Mouse (Mus musculus): ENCODE data around the gene Kdm8. TPM values are rescaled to one million over a fixed set of nuclear protein-coding genes. Genes with fewer than 3 reads are reported as not detected.
A peak's percentile ranks its signal among the peaks of the same experiment; 100 is the strongest.

The Kdm8 gene
- polyA plus RNA-seq, 1 experiment from 2014 or later = 8.3 TPM

DNA sequence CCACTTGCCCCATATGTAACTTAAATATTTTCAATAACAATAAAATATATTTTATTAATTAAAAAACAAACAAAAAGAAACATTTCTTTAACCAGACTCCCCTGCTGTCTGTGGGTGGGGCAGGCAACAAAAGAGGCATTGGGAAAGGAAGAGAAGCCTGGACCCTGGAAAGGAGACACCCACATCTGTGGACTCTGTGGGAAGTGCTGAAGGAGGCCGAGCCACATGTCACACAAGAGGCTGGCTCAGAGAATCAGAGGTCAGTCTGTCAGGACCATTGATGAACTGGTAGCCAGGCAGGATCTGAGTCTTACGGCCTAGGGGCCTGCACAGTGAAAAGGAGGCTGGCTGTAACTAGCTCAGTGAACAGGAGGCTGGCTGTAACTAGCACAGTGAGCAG, 17.7 kb downstream of the Kdm8 start:
- no peak overlapping the region for H3K27ac ChIP-seq (replicated peaks)
- ATAC-seq (ENCODE audit: insufficient number of reproducible peaks, low FRiP score, low TSS enrichment, low read depth) = no peak
- no peaks in the 10 kb centered on the region for H3K27me3 ChIP-seq
- no peaks in the 10 kb centered on the region for H3K4me1 ChIP-seq
- peaks cover 34% of the 10 kb centered on the region for H3K36me3 ChIP-seq
- H3K4me3 ChIP-seq (replicated peaks) = no peak overlapping the region
- 52% methylated on average over 2 of the region's 2 CpGs for WGBS
- H3K9ac ChIP-seq = no peak overlapping the region
- H3K4me2 ChIP-seq (replicated peaks) = no peak overlapping the region
- H3K9me3 ChIP-seq (replicated peaks) = no peaks in the 10 kb centered on the region

DNA sequence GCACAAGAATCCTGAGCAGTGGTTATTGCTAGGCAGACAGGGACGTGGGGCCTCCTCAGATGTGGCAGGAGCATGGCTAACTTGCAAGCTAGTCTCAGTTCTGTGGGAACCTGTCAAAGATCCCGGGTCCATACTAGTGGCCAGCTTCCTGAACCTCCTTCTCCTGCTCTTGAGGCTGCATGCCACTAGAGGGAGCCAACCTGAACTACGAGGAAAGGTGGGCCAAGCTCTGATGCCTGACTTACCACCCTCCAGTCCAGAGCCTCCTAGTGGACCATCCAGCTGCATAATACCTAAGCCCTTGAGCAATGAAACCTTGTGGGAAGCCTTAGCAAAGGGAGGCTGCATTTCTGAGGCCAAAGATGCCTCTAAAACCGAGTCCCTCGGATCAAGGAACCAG, 25.5 kb downstream of the Kdm8 start:
- peaks cover 18% of the 10 kb centered on the region for H3K4me1 ChIP-seq
- ATAC-seq (ENCODE audit: insufficient number of reproducible peaks, low FRiP score, low TSS enrichment, low read depth) = no peak

DNA sequence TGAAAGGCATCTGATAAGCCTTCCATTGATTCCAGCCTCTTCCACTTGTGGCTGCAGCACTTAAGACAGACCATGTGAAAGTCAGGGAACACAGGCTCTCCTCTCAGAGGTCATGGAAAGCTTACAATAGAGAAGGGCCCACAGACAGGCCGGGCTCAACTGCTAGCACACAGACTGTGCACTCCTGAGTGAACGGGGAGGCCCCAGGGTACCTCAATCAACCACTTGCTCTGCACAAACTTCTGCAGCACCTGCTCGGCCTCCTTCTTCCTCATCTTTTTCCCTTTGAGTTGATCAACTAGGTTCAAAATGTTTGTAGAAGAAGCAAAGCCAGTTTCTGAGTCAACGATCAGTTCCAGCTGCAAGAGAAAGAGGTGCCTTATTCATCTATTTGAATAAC, 26.4 kb downstream of the Kdm8 start:
- ATAC-seq (ENCODE audit: insufficient number of reproducible peaks, low FRiP score, low TSS enrichment, low read depth) = no peak
- 90% methylated on average over 4 of the region's 4 CpGs for WGBS
- peaks cover 49% of the 10 kb centered on the region for H3K36me3 ChIP-seq
- H3K27ac ChIP-seq (replicated peaks) = no peak overlapping the region
- no peak overlapping the region for H3K9ac ChIP-seq
- H3K27me3 ChIP-seq = no peaks in the 10 kb centered on the region
- H3K4me2 ChIP-seq (replicated peaks) = no peak overlapping the region
- H3K4me1 ChIP-seq = peaks cover 28% of the 10 kb centered on the region
- no peak overlapping the region for H3K4me3 ChIP-seq (replicated peaks)
- H3K9me3 ChIP-seq (replicated peaks) = no peaks in the 10 kb centered on the region

More for the DNA sequence above, 25.5 kb downstream of the Kdm8 start:
- Histone ChIP-seq H3K4me3 (replicated peaks) (no peak overlapping the region), H3K27me3 (no peaks in the 10 kb centered on the region), H3K4me2 (replicated peaks) (no peak overlapping the region), H3K36me3 (peaks cover 59% of the 10 kb centered on the region), H3K9me3 (replicated peaks) (no peaks in the 10 kb centered on the region), H3K27ac (replicated peaks) (no peak overlapping the region), H3K9ac (no peak overlapping the region)
- 30% methylated on average over 5 of the region's 5 CpGs for WGBS

DNA sequence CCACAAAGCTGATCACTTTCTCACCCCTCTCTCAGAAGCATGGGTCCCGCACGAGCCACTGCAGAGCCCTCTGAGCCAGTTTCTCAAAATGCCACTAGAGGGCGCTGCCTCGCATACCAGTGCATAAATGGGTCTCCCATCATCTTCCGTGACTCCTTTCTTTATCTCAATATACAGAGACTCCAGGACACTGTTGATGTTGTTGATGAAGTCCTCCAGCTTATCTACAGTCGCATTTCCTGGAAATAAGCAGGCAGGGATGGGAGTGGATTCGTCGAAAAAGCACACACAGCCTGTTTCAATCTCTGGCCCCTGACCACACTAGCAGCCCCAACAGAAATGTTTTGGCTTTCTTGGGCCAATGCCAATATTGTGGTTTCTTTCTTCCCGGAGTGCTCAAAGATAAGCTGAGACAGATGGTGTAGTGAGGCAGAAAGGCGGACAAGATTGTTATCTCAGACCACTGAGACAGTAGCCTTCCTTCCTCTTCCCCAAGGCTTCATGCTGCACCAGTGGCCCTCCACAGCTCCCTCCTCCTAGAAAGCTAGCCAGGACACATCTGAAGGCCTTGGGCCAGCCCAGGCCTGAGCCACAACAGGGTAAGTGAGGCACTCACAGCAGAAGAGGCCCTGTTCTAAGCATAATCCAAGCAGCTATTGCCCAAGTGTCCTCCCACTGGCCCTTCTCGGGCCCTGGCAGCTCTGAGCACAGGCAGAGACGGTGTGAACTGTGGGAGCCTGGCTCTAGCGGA, 27.7 kb downstream of the Kdm8 start:
- no peaks in the 10 kb centered on the region for H3K9me3 ChIP-seq (replicated peaks)

GRCm38 (mm10) chr7:125474535-125474934, 30.1 kb downstream of the Kdm8 start:
- ATAC-seq (ENCODE audit: insufficient number of reproducible peaks, low FRiP score, low TSS enrichment, low read depth) = no peak
- no peak overlapping the region for H3K4me2 ChIP-seq (replicated peaks)
- peaks cover 24% of the 10 kb centered on the region for H3K36me3 ChIP-seq
- no peak overlapping the region for H3K27ac ChIP-seq (replicated peaks)
- H3K4me3 ChIP-seq (replicated peaks) = no peak overlapping the region
- no peak overlapping the region for H3K9ac ChIP-seq
- no peaks in the 10 kb centered on the region for H3K27me3 ChIP-seq
- peaks cover 32% of the 10 kb centered on the region for H3K4me1 ChIP-seq
- no peaks in the 10 kb centered on the region for H3K9me3 ChIP-seq (replicated peaks)
- 76% methylated on average over 4 of the region's 4 CpGs for WGBS

More for the DNA sequence above, 27.7 kb downstream of the Kdm8 start:
- Histone ChIP-seq H3K27ac (replicated peaks) (peak overlapping the region; percentile 70), H3K4me3 (replicated peaks) (no peak overlapping the region), H3K4me2 (replicated peaks) (0 out of 2 replicates have a peak overlapping the region, but pooled peaks have one; percentile 25), H3K9ac (no peak overlapping the region), H3K36me3 (peaks cover 37% of the 10 kb centered on the region), H3K27me3 (no peaks in the 10 kb centered on the region), H3K4me1 (peaks cover 32% of the 10 kb centered on the region)
- WGBS = 17% methylated on average over 13 of the region's 13 CpGs
- ATAC-seq (ENCODE audit: insufficient number of reproducible peaks, low FRiP score, low TSS enrichment, low read depth) = peak; percentile 55

GRCm38 (mm10) chr7:125475601-125476251, 31.2 kb downstream of the Kdm8 start:
- Histone ChIP-seq H3K4me1 (peaks cover 32% of the 10 kb centered on the region), H3K9me3 (replicated peaks) (no peaks in the 10 kb centered on the region), H3K27me3 (no peaks in the 10 kb centered on the region), H3K4me3 (replicated peaks) (no peak overlapping the region), H3K27ac (replicated peaks) (no peak overlapping the region), H3K9ac (no peak overlapping the region), H3K4me2 (replicated peaks) (no peak overlapping the region), H3K36me3 (peaks cover 22% of the 10 kb centered on the region)
- no peak for ATAC-seq (ENCODE audit: insufficient number of reproducible peaks, low FRiP score, low TSS enrichment, low read depth)
- 45% methylated on average over 11 of the region's 11 CpGs for WGBS

DNA sequence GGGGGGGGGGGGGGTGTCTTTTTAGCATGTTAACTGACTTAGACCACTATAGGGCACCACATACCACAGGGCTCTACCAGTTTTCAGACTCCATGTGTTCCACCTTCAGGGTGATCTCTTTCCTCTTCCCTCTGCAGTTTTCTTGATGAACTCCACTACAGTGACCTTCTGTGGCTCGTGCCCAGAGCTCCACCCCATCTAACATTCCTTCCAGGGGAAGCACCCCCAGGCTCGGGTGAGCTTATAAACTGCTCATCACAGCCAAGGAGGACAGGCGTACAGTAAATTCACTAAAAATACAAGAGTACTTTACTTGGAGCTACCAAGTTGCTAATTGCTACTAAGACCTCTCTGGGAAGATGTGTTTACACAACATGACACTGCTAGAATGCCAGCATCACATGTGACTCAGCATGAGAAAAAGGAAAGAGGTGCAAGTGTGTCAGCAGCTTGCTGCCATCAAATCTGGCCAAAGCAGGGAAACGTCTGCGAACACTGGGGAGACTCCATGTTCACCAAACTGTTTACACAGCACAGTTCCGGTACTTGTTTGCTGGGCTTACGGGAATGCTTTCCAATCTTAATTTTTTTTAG, 34.0 kb downstream of the Kdm8 start:
- no peak overlapping the region for H3K9ac ChIP-seq
- ATAC-seq (ENCODE audit: insufficient number of reproducible peaks, low FRiP score, low TSS enrichment, low read depth) = no peak
- WGBS = 68% methylated on average over 7 of the region's 7 CpGs
- H3K4me3 ChIP-seq (replicated peaks) = no peak overlapping the region
- H3K9me3 ChIP-seq (replicated peaks) = no peaks in the 10 kb centered on the region
- H3K4me1 ChIP-seq = peaks cover 13% of the 10 kb centered on the region
- H3K27me3 ChIP-seq = no peaks in the 10 kb centered on the region
- H3K27ac ChIP-seq (replicated peaks) = no peak overlapping the region
- H3K36me3 ChIP-seq = peaks cover 34% of the 10 kb centered on the region
- no peak overlapping the region for H3K4me2 ChIP-seq (replicated peaks)

DNA sequence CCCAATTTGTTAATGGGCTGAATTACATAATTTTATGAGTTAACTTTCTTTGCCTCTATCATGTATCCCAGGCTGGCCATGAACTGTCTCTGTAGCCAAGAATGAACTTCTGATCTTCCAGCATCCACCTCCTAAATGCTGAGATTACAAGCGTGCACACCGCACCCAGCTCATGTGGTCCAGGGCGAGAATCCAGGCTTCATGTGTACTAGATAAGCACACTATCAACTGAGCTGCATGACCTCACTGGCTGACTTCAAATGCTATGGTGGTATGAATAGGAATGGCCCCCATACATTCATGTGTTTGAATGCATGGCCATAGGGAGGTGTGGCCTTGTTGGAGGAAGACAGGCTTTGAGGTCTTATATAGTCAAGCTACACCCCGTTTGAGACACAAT, 36.0 kb downstream of the Kdm8 start:
- H3K36me3 ChIP-seq = peaks cover 53% of the 10 kb centered on the region

DNA sequence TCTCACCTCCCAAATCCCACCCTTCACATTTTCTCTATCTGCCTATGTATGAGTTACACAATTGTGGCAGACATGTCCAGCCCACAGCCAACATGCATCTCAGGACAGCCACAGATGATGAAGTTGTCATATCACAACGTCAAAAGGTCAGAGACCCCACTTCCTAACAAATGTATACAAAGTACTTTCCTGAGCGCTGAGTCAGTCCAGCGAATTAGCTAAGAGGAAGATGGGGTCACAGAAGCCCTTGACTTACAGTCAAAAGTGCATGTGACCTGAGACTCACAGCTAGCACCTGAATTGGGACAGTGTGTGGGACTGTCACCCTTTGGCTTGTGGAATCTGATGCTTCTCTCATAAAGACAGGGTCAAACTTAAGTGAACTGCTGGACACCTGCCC, 37.9 kb downstream of the Kdm8 start:
- Histone ChIP-seq H3K4me3 (replicated peaks) (no peak overlapping the region), H3K36me3 (peaks cover 61% of the 10 kb centered on the region)
- no peak for ATAC-seq (ENCODE audit: insufficient number of reproducible peaks, low FRiP score, low TSS enrichment, low read depth)

More for the DNA sequence above, 36.0 kb downstream of the Kdm8 start:
- no peak for ATAC-seq (ENCODE audit: insufficient number of reproducible peaks, low FRiP score, low TSS enrichment, low read depth)
- Histone ChIP-seq H3K4me3 (replicated peaks) (no peak overlapping the region), H3K9ac (no peak overlapping the region), H3K27ac (replicated peaks) (no peak overlapping the region), H3K27me3 (no peaks in the 10 kb centered on the region), H3K4me2 (replicated peaks) (no peak overlapping the region), H3K9me3 (replicated peaks) (no peaks in the 10 kb centered on the region), H3K4me1 (peaks cover 8% of the 10 kb centered on the region)
- 98% methylated on average over 4 of the region's 4 CpGs for WGBS

DNA sequence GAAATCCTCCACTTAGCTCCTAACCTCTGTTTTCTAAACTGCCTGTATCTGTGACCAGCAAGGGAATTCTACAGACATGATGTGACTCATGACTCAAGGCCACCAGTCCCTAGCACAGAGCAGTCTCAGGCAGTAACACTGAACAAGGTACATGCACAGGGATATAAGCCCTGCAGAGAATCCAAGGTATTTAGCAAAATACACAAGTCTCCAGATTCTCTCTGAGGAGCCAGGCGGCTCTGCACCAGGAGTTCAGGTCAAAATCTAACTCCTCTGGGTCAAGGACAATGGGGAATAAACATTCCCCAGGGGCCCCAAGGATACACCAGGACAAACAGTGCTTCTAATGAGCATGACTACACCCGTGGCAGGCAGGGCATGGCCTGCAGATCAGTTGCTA, 38.4 kb downstream of the Kdm8 start:
- Histone ChIP-seq H3K27me3 (no peaks in the 10 kb centered on the region), H3K36me3 (peaks cover 56% of the 10 kb centered on the region), H3K4me3 (replicated peaks) (no peak overlapping the region), H3K27ac (replicated peaks) (no peak overlapping the region), H3K9me3 (replicated peaks) (no peaks in the 10 kb centered on the region), H3K4me1 (no peaks in the 10 kb centered on the region), H3K9ac (no peak overlapping the region), H3K4me2 (replicated peaks) (no peak overlapping the region)
- no peak for ATAC-seq (ENCODE audit: insufficient number of reproducible peaks, low FRiP score, low TSS enrichment, low read depth)
- WGBS = 59% methylated on average over 2 of the region's 2 CpGs

More for the DNA sequence above, 37.9 kb downstream of the Kdm8 start:
- no peak overlapping the region for H3K4me2 ChIP-seq (replicated peaks)
- WGBS = 86% methylated on average over 3 of the region's 3 CpGs
- no peaks in the 10 kb centered on the region for H3K27me3 ChIP-seq
- no peaks in the 10 kb centered on the region for H3K4me1 ChIP-seq
- no peak overlapping the region for H3K27ac ChIP-seq (replicated peaks)
- H3K9ac ChIP-seq = no peak overlapping the region
- H3K9me3 ChIP-seq (replicated peaks) = no peaks in the 10 kb centered on the region

- Histone ChIP-seq H3K4me2 (replicated peaks) (no peak overlapping the region), H3K9ac (no peak overlapping the region), H3K27ac (replicated peaks) (no peak overlapping the region), H3K4me3 (replicated peaks) (no peak overlapping the region), H3K36me3 (peaks cover 52% of the 10 kb centered on the region), H3K27me3 (no peaks in the 10 kb centered on the region), H3K9me3 (replicated peaks) (no peaks in the 10 kb centered on the region), H3K4me1 (peaks cover 3% of the 10 kb centered on the region; the same call in 1 of the 2 replicates)
- WGBS = 93% methylated on average over 7 of the region's 7 CpGs
- no peak for ATAC-seq (ENCODE audit: insufficient number of reproducible peaks, low FRiP score, low TSS enrichment, low read depth)
Measured at GRCm38 (mm10) chr7:125484791-125485190, 40.3 kb downstream of the Kdm8 start.

All from embryonic facial prominence, embryonic 15.5 days (tissue).